Mouse (Mus musculus): ENCODE data around the gene Rab21.

GRCm38 (mm10) chr10:115288856-115289255 lies 26.5 kb downstream of the Rab21 start:
- TF ChIP-seq CTCF (IDR thresholded peaks at IDR 0.05; ENCODE audit: control insufficient read depth, insufficient read depth, insufficient replicate concordance, low read depth, low read length) = no peak
- no peak for TF ChIP-seq POLR2A (IDR thresholded peaks at IDR 0.05; ENCODE audit: control insufficient read depth, low read depth, low read length)

Data from testis, adult 2 months (tissue).